ENCODE assay signal across 31 mouse cellular contexts in the genomic region with DNA sequence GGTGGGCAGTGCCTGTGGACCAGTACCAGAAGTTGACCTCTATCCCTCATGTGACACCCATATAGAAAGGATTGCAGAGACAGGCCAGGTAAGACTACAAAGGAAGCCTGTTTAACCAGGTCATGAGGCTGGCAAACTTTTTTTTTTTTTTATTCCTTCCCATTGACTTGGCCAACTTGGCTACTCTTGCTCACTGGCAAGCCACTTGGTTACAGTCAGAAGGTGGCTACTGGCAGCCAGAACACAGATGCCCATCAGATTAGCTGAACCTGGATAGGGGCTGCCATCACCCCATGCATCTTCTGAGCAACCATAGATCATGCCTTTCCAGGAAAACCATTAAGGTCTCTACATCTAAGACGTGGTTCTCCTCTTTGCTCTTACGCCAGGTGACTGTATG.
"Had no signal": no experiment of that assay in that cellular context is flagged by ENCODE, and none has a peak within 500 bp of the region (broad histone marks: within the 10 kb centered on the region; RNA-seq: fewer than 3 reads in every experiment).

No protein-coding gene starts in this region.

- H3K9me3 ChIP-seq: limb, embryonic 10.5 days; limb, embryonic 12.5 days; limb, embryonic 13.5 days; limb, embryonic 15.5 days; liver, embryonic 12.5 days; liver, embryonic 13.5 days; liver, embryonic 15.5 days; lung, embryonic 15.5 days; megakaryocyte, embryonic 14.5 days; midbrain, embryonic 10.5 days; midbrain, embryonic 12.5 days; midbrain, embryonic 13.5 days; midbrain, embryonic 15.5 days had no signal

- H3K9ac ChIP-seq: limb, embryonic 12.5 days; limb, embryonic 13.5 days; limb, embryonic 15.5 days; liver, embryonic 12.5 days; liver, embryonic 13.5 days; liver, embryonic 14.5 days; liver, embryonic 15.5 days; liver, postnatal 0 days; lung, embryonic 14.5 days; lung, embryonic 15.5 days; midbrain, embryonic 12.5 days; midbrain, embryonic 13.5 days; midbrain, embryonic 15.5 days had no signal

- DNase-seq: left cerebral cortex, postnatal 4 days; liver; liver, embryonic 13.5 days; liver, postnatal 0 days; lung, adult 18-20 months; lung, adult 2 months; lung, embryonic 14.5 days; lung, postnatal 10 days; lung, postnatal 14 days; lung, postnatal 36 days; lung, postnatal 4 days had no signal

- H3K27ac ChIP-seq: limb, embryonic 10.5 days; limb, embryonic 12.5 days; limb, embryonic 13.5 days; limb, embryonic 15.5 days; liver, embryonic 12.5 days; liver, embryonic 13.5 days; liver, embryonic 14.5 days; liver, embryonic 15.5 days; lung, embryonic 15.5 days; macrophage; midbrain, embryonic 10.5 days; midbrain, embryonic 12.5 days; midbrain, embryonic 13.5 days; midbrain, embryonic 15.5 days had no signal

- H3K4me2 ChIP-seq: limb, embryonic 12.5 days; limb, embryonic 13.5 days; limb, embryonic 15.5 days; liver, embryonic 11.5 days; liver, embryonic 12.5 days; liver, embryonic 13.5 days; liver, embryonic 15.5 days; lung, embryonic 14.5 days; lung, embryonic 15.5 days; midbrain, embryonic 11.5 days; midbrain, embryonic 12.5 days; midbrain, embryonic 13.5 days; midbrain, embryonic 15.5 days had no signal

- H3K36me3 ChIP-seq: limb, embryonic 15.5 days; liver, embryonic 12.5 days; liver, embryonic 13.5 days; liver, embryonic 15.5 days; lung, embryonic 15.5 days; midbrain, embryonic 10.5 days; midbrain, embryonic 12.5 days had no signal

- H3K27me3 ChIP-seq: limb, embryonic 12.5 days; limb, embryonic 13.5 days; limb, embryonic 15.5 days; liver, embryonic 12.5 days; liver, embryonic 13.5 days; liver, embryonic 15.5 days; lung, embryonic 15.5 days; megakaryocyte, embryonic 14.5 days; midbrain, embryonic 12.5 days; midbrain, embryonic 13.5 days; midbrain, embryonic 15.5 days had no signal

- H3K4me1 ChIP-seq: limb, embryonic 12.5 days; liver, embryonic 12.5 days; liver, embryonic 13.5 days; liver, embryonic 15.5 days; midbrain, embryonic 10.5 days; midbrain, embryonic 12.5 days; midbrain, embryonic 13.5 days; midbrain, embryonic 15.5 days had no signal

- ATAC-seq: liver, embryonic 12.5 days; liver, postnatal 0 days; lung, postnatal 0 days; midbrain, embryonic 13.5 days; midbrain, embryonic 15.5 days; midbrain, embryonic 16.5 days had no signal

- H3K4me3 ChIP-seq: left cerebral cortex, adult 2 months; limb, embryonic 10.5 days; limb, embryonic 12.5 days; limb, embryonic 13.5 days; limb, embryonic 15.5 days; liver, embryonic 12.5 days; liver, embryonic 13.5 days; liver, embryonic 15.5 days; lung, embryonic 15.5 days; megakaryocyte, embryonic 14.5 days; midbrain, embryonic 10.5 days; midbrain, embryonic 12.5 days; midbrain, embryonic 13.5 days; midbrain, embryonic 15.5 days; myocyte had no signal
